Mouse (Mus musculus): Measurements from ENCODE around the gene Fam102a.

DNA sequence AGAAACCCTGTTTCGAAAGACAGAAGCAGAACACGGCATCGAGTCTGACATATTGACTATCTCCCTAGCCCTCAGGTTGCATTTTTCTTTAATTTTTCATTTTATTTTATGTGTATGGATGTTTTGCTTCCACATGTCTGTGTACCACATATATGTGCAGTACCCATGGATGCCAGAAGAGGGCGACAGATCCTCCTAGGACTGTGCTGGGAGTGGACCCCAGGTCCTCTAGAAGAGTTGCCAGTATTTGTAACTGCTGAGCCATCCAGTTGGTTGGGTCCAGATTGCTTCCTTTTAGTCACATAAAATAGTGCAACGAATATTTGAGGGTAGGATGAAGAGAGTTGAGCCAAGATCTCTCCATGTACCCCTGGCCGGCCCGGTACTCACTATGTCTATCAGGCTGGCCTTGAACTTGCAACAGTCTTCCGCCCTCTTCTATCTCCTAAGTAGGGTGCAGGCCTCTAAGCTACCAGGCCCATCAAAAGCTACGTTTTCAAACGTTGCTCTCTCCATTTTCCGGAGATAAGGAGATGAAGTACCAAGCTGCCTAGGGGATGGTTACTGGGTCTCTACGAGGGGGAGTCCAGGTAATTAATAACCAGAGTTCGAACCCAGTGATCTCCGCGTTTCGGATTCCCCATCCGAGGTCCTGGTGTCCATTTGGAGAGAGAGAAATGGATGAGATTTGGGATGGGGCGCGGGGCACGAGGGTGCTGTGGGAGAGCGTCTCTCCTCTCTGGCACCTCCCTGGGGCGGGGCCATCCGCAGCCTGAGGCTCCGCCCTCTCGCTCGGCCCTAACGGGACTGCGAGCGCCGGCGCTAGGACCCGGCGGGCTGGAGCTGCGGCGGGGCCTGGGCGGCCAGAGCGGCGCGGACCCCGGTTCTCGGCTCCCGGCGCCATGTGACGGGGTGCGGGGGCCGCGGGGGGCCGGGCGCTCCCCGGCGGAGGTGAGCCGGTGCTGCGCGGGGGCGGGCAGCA is 71.3 kb downstream of the Fam102a start:
- TF ChIP-seq GATA1 (IDR thresholded peaks at IDR 0.05; ENCODE audit: borderline replicate concordance, low read length) (no peak), FLI1 (IDR thresholded peaks at IDR 0.05; ENCODE audit: low read length) (no peak)
